Mouse (Mus musculus) spleen, adult 2 months (tissue): ENCODE measurements around the gene Gpx5.

ENCODE experiments used
- CTCF ChIP-seq: fragments of 200-500 bp; IDR thresholded peaks from 2 replicates; pipeline ENCODE4 v1.5.1; 2011; ENCODE audit warnings: mild to moderate bottlenecking, inconsistent platforms; ENCODE audit not compliant: insufficient read depth, insufficient read length, insufficient replicate concordance; ENCODE audit errors: extremely low read depth
- POLR2A ChIP-seq: fragments of 200-500 bp; IDR thresholded peaks from 2 replicates; pipeline ENCODE4 v1.6.1; 2011; ENCODE audit warnings: low read depth, low read length, inconsistent platforms

DNA sequence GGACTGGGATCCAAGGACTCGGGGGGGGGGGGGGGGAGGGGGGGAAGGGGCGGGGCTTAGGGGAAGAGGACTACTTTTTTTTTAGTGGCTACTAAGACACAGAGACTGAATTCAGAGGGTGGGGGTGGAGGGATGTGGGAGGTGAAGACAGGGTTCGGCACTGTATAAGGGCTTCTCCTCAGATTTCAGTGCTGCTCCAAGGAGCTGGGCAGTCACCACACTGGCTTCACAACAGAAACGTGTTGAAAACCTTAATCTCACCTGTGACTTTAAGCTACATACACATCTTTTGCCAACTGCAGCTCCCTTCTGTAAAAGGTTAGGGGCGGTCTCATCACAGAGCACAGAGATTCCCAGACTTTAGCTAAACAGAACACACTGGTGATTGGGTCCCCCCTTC lies 20.3 kb upstream of the Gpx5 start:
- TF ChIP-seq POLR2A (no peak), CTCF (no peak)
